Mouse (Mus musculus) liver (tissue): ENCODE results near the gene Map3k12.
A peak's percentile ranks its signal among the peaks of the same experiment; 100 is the strongest.

Experiments
- DNase-seq: peaks from one replicate; pipeline ENCODE4 v3.0.0-alpha.2; 2020; ENCODE audit warnings: mixed read lengths

Gene Map3k12

GRCm38 (mm10) chr15:102516728-102517404 is at the start of gene Map3k12:
Map3k12 (minus strand) TSS chr15:102517064.
- peak; percentile 67 for DNase-seq

- no peak for DNase-seq
Measured at GRCm38 (mm10) chr15:102563681-102564080, 46.8 kb upstream of the Map3k12 start.

GRCm38 (mm10) chr15:102563061-102563460 is 46.2 kb upstream of the Map3k12 start:
- DNase-seq, result no peak

- no peak for DNase-seq
Measured at GRCm38 (mm10) chr15:102562491-102562890, 45.6 kb upstream of the Map3k12 start.

GRCm38 (mm10) chr15:102557580-102557979 is 40.7 kb upstream of the Map3k12 start:
- no peak for DNase-seq

- no peak for DNase-seq
Measured at GRCm38 (mm10) chr15:102555581-102555980, 38.7 kb upstream of the Map3k12 start.

- no peak for DNase-seq
Measured at GRCm38 (mm10) chr15:102552599-102552998, 35.7 kb upstream of the Map3k12 start.

- no peak for DNase-seq
Measured at GRCm38 (mm10) chr15:102547478-102547877, 30.6 kb upstream of the Map3k12 start.

GRCm38 (mm10) chr15:102546677-102547427 is 30.0 kb upstream of the Map3k12 start:
- DNase-seq, result no peak

- DNase-seq, result no peak
Measured at GRCm38 (mm10) chr15:102546246-102546645, 29.4 kb upstream of the Map3k12 start.

- DNase-seq, result no peak
Measured at GRCm38 (mm10) chr15:102544801-102545200, 27.9 kb upstream of the Map3k12 start.

- DNase-seq, result no peak
Measured at GRCm38 (mm10) chr15:102533926-102534325, 17.1 kb upstream of the Map3k12 start.

GRCm38 (mm10) chr15:102532106-102532900 is 15.4 kb upstream of the Map3k12 start:
- DNase-seq, result no peak

- no peak for DNase-seq
Measured at GRCm38 (mm10) chr15:102531586-102531985, 14.7 kb upstream of the Map3k12 start.

GRCm38 (mm10) chr15:102530566-102530965 is 13.7 kb upstream of the Map3k12 start:
- DNase-seq, result no peak

GRCm38 (mm10) chr15:102528396-102528795 is 11.5 kb upstream of the Map3k12 start:
- no peak for DNase-seq

- no peak for DNase-seq
Measured at GRCm38 (mm10) chr15:102527936-102528335, 11.1 kb upstream of the Map3k12 start.

- DNase-seq, result no peak
Measured at GRCm38 (mm10) chr15:102526111-102527002, 9.5 kb upstream of the Map3k12 start.

- DNase-seq, result peak; percentile 81
Measured at GRCm38 (mm10) chr15:102524892-102525485, 8.1 kb upstream of the Map3k12 start, which contains the start of gene Npff. Npff (minus strand) TSS chr15:102524942.

GRCm38 (mm10) chr15:102521480-102521879 is 4.6 kb upstream of the Map3k12 start:
- DNase-seq, result no peak

GRCm38 (mm10) chr15:102520416-102520815 is 3.6 kb upstream of the Map3k12 start:
- no peak for DNase-seq
